18 mouse cellular contexts compared by ENCODE assay signal in the genomic region with DNA sequence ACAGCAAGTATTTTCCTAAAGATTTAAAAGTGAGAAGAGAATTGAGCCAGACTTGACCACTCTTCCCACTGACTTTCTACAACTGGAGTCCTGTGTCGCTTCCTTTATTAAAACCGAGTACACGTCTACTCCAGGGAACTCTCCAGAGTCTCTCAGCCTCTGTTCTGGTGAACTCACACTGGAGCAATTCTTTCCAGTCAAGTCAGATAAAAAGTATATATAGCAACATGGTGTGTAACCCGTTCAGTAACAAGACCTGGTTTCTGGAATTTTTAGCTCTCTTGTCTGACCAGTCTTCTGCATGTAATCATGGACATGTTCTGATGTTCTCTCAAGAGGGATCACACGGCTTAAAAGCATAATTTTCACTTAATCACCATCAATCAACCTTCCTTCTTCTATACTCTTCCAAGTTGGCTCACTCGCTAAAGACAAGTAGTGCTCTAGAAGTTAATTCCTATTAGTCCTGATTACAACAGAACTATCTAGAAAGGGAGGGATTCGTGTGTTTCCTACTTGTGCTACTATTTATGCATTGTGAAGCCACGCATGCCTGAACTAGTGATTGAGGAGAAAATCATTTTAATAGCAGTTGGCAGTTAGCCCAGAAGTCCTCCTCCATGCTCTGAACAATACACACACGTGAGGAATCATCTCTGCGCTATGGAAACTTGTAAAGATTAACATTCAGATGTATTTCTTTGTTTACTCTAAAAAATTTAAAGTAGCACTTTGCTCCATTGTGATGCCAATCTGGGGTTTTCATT.
DNase-seq lines count a peak whose midpoint lies in the region; ATAC-seq lines count a peak whose summit lies in the region.
"Had no signal": no experiment of that assay in that cellular context is flagged by ENCODE, and none has a peak within 500 bp of the region (broad histone marks: within the 10 kb centered on the region; RNA-seq: fewer than 3 reads in every experiment).

No protein-coding gene starts in this region.

- H3K27me3 ChIP-seq in heart, embryonic 12.5 days (replicated peaks) = no peaks in the 10 kb centered on the region
- H3K27me3 ChIP-seq in forebrain, embryonic 16.5 days (replicated peaks; ENCODE audit: control insufficient read depth, insufficient read depth, low read length) = no peaks in the 10 kb centered on the region
- H3K27me3 ChIP-seq in intestine, embryonic 15.5 days (replicated peaks) = no peaks in the 10 kb centered on the region
- H3K27me3 ChIP-seq: embryonic facial prominence, embryonic 12.5 days; hindbrain, embryonic 12.5 days; megakaryocyte, embryonic 14.5 days had no signal

- no peak overlapping the region for H3K9ac ChIP-seq in heart, embryonic 12.5 days
- H3K9ac ChIP-seq in forebrain, embryonic 16.5 days (replicated peaks; ENCODE audit: low read depth, low read length) = no peak overlapping the region
- no peak overlapping the region for H3K9ac ChIP-seq in intestine, embryonic 15.5 days
- H3K9ac ChIP-seq: embryonic facial prominence, embryonic 12.5 days; hindbrain, embryonic 12.5 days had no signal

- H3K4me2 ChIP-seq in heart, embryonic 12.5 days = no peak overlapping the region
- H3K4me2 ChIP-seq in forebrain, embryonic 16.5 days (ENCODE audit: low read length) = no peak overlapping the region
- H3K4me2 ChIP-seq in intestine, embryonic 15.5 days (replicated peaks) = no peak overlapping the region
- H3K4me2 ChIP-seq: embryonic facial prominence, embryonic 12.5 days; hindbrain, embryonic 12.5 days had no signal

- ATAC-seq in heart, embryonic 12.5 days (ENCODE audit: insufficient number of reproducible peaks, low FRiP score) = 0 out of 2 replicates have a peak, but pooled peaks have one; percentile 25
- ATAC-seq in forebrain, embryonic 16.5 days = peak; percentile 84
- ATAC-seq in intestine, embryonic 15.5 days = no peak
- ATAC-seq: CD4-positive, CD25-positive, alpha-beta regulatory T cell, adult 4 months; intestine, postnatal 0 days had no signal

- H3K36me3 ChIP-seq in heart, embryonic 12.5 days = no peaks in the 10 kb centered on the region
- no peaks in the 10 kb centered on the region for H3K36me3 ChIP-seq in forebrain, embryonic 16.5 days (ENCODE audit: control insufficient read depth, insufficient read depth)
- no peaks in the 10 kb centered on the region for H3K36me3 ChIP-seq in intestine, embryonic 15.5 days
- H3K36me3 ChIP-seq: embryonic facial prominence, embryonic 12.5 days; hindbrain, embryonic 12.5 days had no signal

- intact Hi-C loops in heart, postnatal 10 days (cut with DNase I) = no loop called here

- peaks cover 5% of the 10 kb centered on the region; the same call in 1 of the 2 replicates for H3K4me1 ChIP-seq in heart, embryonic 12.5 days (replicated peaks)
- H3K4me1 ChIP-seq in forebrain, embryonic 16.5 days (replicated peaks; ENCODE audit: control insufficient read depth, insufficient read depth, low read length) = no peaks in the 10 kb centered on the region
- H3K4me1 ChIP-seq in intestine, embryonic 15.5 days (replicated peaks) = no peaks in the 10 kb centered on the region
- H3K4me1 ChIP-seq: embryonic facial prominence, embryonic 12.5 days; hindbrain, embryonic 12.5 days; megakaryocyte, embryonic 14.5 days had no signal

- no peak overlapping the region for H3K4me3 ChIP-seq in heart, embryonic 12.5 days
- no peak overlapping the region for H3K4me3 ChIP-seq in forebrain, embryonic 16.5 days (replicated peaks; ENCODE audit: low read length)
- H3K4me3 ChIP-seq in intestine, embryonic 15.5 days (replicated peaks) = no peak overlapping the region
- H3K4me3 ChIP-seq: embryonic facial prominence, embryonic 12.5 days; hindbrain, embryonic 12.5 days; layer of hippocampus, adult 2 months; left cerebral cortex, adult 2 months; megakaryocyte, embryonic 14.5 days had no signal

- H3K9me3 ChIP-seq in heart, embryonic 12.5 days (replicated peaks) = no peaks in the 10 kb centered on the region
- no peaks in the 10 kb centered on the region for H3K9me3 ChIP-seq in forebrain, embryonic 16.5 days (ENCODE audit: control insufficient read depth, low read length)
- H3K9me3 ChIP-seq in intestine, embryonic 15.5 days = no peaks in the 10 kb centered on the region
- H3K9me3 ChIP-seq: embryonic facial prominence, embryonic 12.5 days; hindbrain, embryonic 12.5 days; megakaryocyte, embryonic 14.5 days had no signal

- H3K27ac ChIP-seq in heart, embryonic 12.5 days (ENCODE audit: poor library complexity, severe bottlenecking) = peak overlapping the region; percentile 61
- H3K27ac ChIP-seq in forebrain, embryonic 16.5 days (ENCODE audit: low read length) = no peak overlapping the region
- H3K27ac ChIP-seq in intestine, embryonic 15.5 days = no peak overlapping the region
- H3K27ac ChIP-seq: embryonic facial prominence, embryonic 12.5 days; hindbrain, embryonic 12.5 days; kidney, postnatal 0 days; layer of hippocampus, adult 2 months; left cerebral cortex, adult 2 months had no signal

- DNase-seq in heart, adult 11 months = no peak
- peak; percentile 1 for DNase-seq in lung, postnatal 36 days
- DNase-seq in lung, postnatal 25 days (ENCODE audit: low spot score) = no peak
- DNase-seq in heart, postnatal 10 days = peak; percentile 10 to 21
- DNase-seq: adrenal gland, postnatal 36 days; gastrocnemius, postnatal 10 days; liver had no signal

- 38% methylated on average over 10 of the region's 10 CpGs for WGBS in heart, embryonic 12.5 days
- 49% methylated on average over 10 of the region's 10 CpGs for WGBS in forebrain, embryonic 16.5 days
- 55% methylated on average over 10 of the region's 10 CpGs for WGBS in intestine, embryonic 15.5 days

Comparison
In these comparisons a context has a peak if more than half of its experiments do, and no peak if none do; other contexts are left out.
1. DNase-seq: peak in lung, postnatal 36 days (single experiment) and heart, postnatal 10 days (2 of 2); none in heart, adult 11 months (single experiment) and lung, postnatal 25 days (single experiment).